Mouse (Mus musculus): ENCODE measurements around the gene Tmem216. TPM values are rescaled to one million over a fixed set of nuclear protein-coding genes. Genes with fewer than 3 reads are reported as not detected.

Gene Tmem216
- polyA plus RNA-seq, 1 experiment, result 8.5 TPM

DNA sequence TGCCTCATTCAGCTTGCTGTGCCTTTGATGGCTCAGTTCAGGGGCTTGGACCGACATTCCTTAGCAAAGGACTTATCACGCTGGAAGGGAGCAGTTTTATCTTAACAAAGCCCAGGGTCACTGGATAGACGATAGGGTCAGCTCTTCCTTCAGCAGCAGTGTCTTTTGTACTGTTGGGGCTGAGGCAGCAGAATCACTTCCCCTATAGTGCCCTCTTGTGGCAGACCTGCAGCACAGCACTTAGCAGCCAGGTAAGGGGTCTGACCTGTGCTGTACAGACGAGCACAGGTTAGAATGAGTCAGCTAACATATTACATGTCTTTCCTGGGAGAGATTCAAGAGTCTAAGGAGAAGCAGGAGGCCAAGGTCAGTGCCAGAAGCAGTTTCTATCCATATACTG, 53.5 kb downstream of the Tmem216 start:
- Histone ChIP-seq H3K36me3 (ENCODE audit: control insufficient read depth, insufficient read depth, low read length) (peaks cover 29% of the 10 kb centered on the region), H3K27ac (ENCODE audit: insufficient read depth, low read length) (no peak overlapping the region), H3K4me3 (ENCODE audit: extremely low read depth, insufficient read depth, insufficient read length) (no peak overlapping the region), H3K4me1 (ENCODE audit: control insufficient read depth, insufficient read depth, insufficient read length) (no peaks in the 10 kb centered on the region), H3K27me3 (ENCODE audit: control insufficient read depth, insufficient read depth, low read length) (no peaks in the 10 kb centered on the region)
- WGBS, result 27% methylated on average over 4 of the region's 4 CpGs
- TF ChIP-seq POLR2A (IDR thresholded peaks at IDR 0.05; ENCODE audit: low read depth, low read length) (no peak), CTCF (IDR thresholded peaks at IDR 0.05; ENCODE audit: extremely low read depth, insufficient read depth, insufficient read length, insufficient replicate concordance) (peak; percentile 71; the same call in 1 of the 2 replicates)
- peak in 1 of 2 experiments; percentile 30 for DNase-seq (ENCODE audit: low read depth in 1 of 2, low spot score in 2 of 2)

DNA sequence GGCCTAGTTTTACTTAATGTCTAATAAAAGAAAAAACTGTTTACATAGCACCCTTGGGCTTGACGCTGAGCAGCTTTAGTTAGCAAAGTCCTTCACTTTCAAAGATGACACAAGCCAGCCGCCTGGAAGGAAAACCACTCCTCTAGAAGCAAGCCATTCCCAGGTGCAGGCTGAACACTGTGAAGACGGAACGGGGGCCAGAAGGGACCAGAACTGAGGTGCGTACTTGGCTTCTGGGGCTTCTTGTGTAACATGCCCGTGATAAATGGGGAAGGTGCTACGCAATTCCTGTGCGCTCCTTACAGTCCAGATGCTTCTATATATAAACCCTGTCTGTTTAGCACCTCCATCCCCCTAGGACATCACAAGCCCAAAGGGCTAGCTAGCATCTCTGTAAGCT, 55.5 kb downstream of the Tmem216 start:
- Histone ChIP-seq H3K27me3 (ENCODE audit: control insufficient read depth, insufficient read depth, low read length) (no peaks in the 10 kb centered on the region), H3K4me1 (ENCODE audit: control insufficient read depth, insufficient read depth, insufficient read length) (no peaks in the 10 kb centered on the region), H3K4me3 (ENCODE audit: extremely low read depth, insufficient read depth, insufficient read length) (no peak overlapping the region), H3K36me3 (ENCODE audit: control insufficient read depth, insufficient read depth, low read length) (peaks cover 26% of the 10 kb centered on the region), H3K27ac (ENCODE audit: insufficient read depth, low read length) (no peak overlapping the region)
- no peak for TF ChIP-seq CTCF (IDR thresholded peaks at IDR 0.05; ENCODE audit: extremely low read depth, insufficient read depth, insufficient read length, insufficient replicate concordance)
- TF ChIP-seq POLR2A (IDR thresholded peaks at IDR 0.05; ENCODE audit: low read depth, low read length), result no peak
- 95% methylated on average over 8 of the region's 8 CpGs for WGBS
- no peak for DNase-seq (ENCODE audit: low read depth in 1 of 2, low spot score in 2 of 2)

DNA sequence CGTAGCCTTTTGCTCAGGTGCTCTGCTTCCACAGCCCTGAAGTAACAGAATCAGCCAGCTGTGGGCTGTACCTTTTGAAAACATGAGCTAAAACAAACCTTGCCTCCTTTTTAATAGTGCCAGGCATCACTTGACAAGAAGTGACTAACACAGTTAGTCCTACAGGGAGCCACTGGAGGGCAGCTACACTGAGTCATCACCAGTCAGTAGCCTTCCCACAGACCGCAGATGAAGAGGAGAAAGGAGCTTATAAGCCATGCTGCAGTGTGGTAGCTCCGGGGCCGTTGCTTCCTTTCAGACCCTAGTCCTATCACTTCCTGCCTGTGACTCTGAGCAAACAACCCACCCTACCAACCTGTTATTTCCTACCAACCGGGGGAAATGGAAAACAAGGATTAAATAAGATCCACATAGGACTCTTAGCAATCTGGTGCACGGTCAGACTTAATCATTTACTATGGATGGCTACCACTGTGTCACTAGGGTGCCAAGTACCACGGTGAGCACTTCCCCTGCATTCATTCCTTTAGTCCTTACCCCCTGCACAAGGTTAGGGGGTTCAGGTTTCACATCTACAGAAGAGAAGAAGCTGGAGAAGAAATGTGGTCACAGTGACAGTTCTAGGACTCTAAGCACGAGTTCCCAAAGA, 58.4 kb downstream of the Tmem216 start:
- TF ChIP-seq CTCF (IDR thresholded peaks at IDR 0.05; ENCODE audit: extremely low read depth, insufficient read depth, insufficient read length, insufficient replicate concordance), result no peak
- 32% methylated on average over 8 of the region's 8 CpGs for whole genome bisulfite sequencing
- Histone ChIP-seq H3K27ac (ENCODE audit: insufficient read depth, low read length) (no peak overlapping the region), H3K27me3 (ENCODE audit: control insufficient read depth, insufficient read depth, low read length) (no peaks in the 10 kb centered on the region), H3K36me3 (ENCODE audit: control insufficient read depth, insufficient read depth, low read length) (peaks cover 22% of the 10 kb centered on the region), H3K4me3 (ENCODE audit: extremely low read depth, insufficient read depth, insufficient read length) (no peak overlapping the region), H3K4me1 (ENCODE audit: control insufficient read depth, insufficient read depth, insufficient read length) (no peaks in the 10 kb centered on the region)
- no peak for DNase-seq (ENCODE audit: low read depth in 1 of 2, low spot score in 2 of 2)

DNA sequence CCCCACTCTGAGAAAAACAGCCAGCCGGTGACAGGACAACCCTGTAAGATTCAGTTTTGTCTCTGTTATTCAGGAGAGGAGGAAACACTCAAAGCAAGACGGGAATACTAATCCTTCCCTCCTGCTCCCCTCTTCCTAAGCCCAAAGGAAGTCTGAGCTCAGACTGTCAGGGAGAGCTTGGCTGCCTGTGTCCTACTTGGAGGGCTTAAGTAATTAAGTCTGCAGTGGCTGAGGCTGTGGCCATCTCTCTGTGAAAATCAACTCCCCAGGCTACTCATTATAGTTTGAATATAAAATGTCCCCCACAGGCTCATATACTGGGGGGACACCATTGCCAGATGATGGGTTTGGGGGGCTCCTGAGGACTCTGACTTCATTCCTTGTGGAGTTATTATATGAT, 59.1 kb downstream of the Tmem216 start:
- H3K4me1 ChIP-seq (ENCODE audit: control insufficient read depth, insufficient read depth, insufficient read length), result no peaks in the 10 kb centered on the region
- peaks cover 22% of the 10 kb centered on the region for H3K36me3 ChIP-seq (ENCODE audit: control insufficient read depth, insufficient read depth, low read length)
- WGBS, result 83% methylated on average over 2 of the region's 2 CpGs
- no peak for DNase-seq (ENCODE audit: low read depth in 1 of 2, low spot score in 2 of 2)
- H3K27ac ChIP-seq (ENCODE audit: insufficient read depth, low read length), result no peak overlapping the region
- H3K4me3 ChIP-seq (ENCODE audit: extremely low read depth, insufficient read depth, insufficient read length), result no peak overlapping the region
- TF ChIP-seq CTCF (IDR thresholded peaks at IDR 0.05; ENCODE audit: extremely low read depth, insufficient read depth, insufficient read length, insufficient replicate concordance) (no peak), POLR2A (IDR thresholded peaks at IDR 0.05; ENCODE audit: low read depth, low read length) (no peak)
- H3K27me3 ChIP-seq (ENCODE audit: control insufficient read depth, insufficient read depth, low read length), result no peaks in the 10 kb centered on the region

DNA sequence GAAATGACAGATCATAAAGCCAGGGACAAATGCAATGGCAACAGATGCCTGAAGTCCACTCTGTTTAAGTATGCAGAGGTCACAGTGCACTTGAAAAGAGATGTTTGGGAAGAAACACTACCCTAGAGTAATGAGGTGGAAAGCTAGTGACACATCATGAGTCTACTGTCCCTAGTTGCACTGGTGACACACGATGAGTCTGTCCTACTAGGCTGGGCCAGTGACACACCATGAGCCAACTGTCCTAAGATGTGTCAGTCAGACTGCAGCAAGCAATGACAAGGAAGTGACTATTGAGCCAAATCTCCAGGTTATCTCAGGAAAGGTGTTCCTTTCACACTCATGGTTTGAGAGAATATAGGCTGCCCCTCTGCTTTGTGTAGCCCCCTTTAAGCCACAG, 60.4 kb downstream of the Tmem216 start:
- Histone ChIP-seq H3K27ac (ENCODE audit: insufficient read depth, low read length) (no peak overlapping the region), H3K27me3 (ENCODE audit: control insufficient read depth, insufficient read depth, low read length) (no peaks in the 10 kb centered on the region), H3K4me3 (ENCODE audit: extremely low read depth, insufficient read depth, insufficient read length) (no peak overlapping the region), H3K4me1 (ENCODE audit: control insufficient read depth, insufficient read depth, insufficient read length) (no peaks in the 10 kb centered on the region), H3K36me3 (ENCODE audit: control insufficient read depth, insufficient read depth, low read length) (peaks cover 12% of the 10 kb centered on the region)
- TF ChIP-seq POLR2A (IDR thresholded peaks at IDR 0.05; ENCODE audit: low read depth, low read length) (no peak), CTCF (IDR thresholded peaks at IDR 0.05; ENCODE audit: extremely low read depth, insufficient read depth, insufficient read length, insufficient replicate concordance) (no peak)
- no peak for DNase-seq (ENCODE audit: low read depth in 1 of 2, low spot score in 2 of 2)
- 97% methylated on average over 1 of the region's 1 CpGs for WGBS

DNA sequence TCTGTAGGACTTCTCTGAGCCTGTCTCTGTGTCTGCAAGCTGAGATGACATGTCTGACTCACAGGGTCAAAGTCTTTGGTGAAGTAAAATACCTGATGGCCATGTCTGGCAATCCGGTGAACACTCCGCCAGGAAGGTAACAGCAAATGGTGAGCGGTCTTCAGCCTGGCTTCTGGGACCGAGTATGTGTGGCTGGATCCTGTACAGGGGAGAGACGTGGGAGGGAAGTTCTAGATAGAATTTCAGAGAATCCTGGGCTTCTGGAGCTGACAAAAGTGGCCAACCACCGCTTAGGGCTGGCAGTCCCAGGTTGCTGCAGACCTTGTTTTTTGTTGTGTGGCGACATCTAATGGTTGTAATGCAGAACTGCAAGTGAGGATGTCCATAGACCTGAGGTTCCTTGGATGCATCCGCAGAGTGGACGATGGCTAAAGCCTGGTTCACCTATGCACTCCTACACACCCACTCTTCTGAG, 69.7 kb downstream of the Tmem216 start:
- peak; percentile 19 to 20 for DNase-seq (ENCODE audit: low read depth in 1 of 2, low spot score in 2 of 2)
- TF ChIP-seq CTCF (IDR thresholded peaks at IDR 0.05; ENCODE audit: extremely low read depth, insufficient read depth, insufficient read length, insufficient replicate concordance) (peak; percentile 67; the same call in 1 of the 2 replicates), POLR2A (IDR thresholded peaks at IDR 0.05; ENCODE audit: low read depth, low read length) (no peak)
- H3K4me1 ChIP-seq (ENCODE audit: control insufficient read depth, insufficient read depth, insufficient read length), result no peaks in the 10 kb centered on the region
- H3K27me3 ChIP-seq (ENCODE audit: control insufficient read depth, insufficient read depth, low read length), result no peaks in the 10 kb centered on the region
- no peak overlapping the region for H3K27ac ChIP-seq (ENCODE audit: insufficient read depth, low read length)
- no peaks in the 10 kb centered on the region for H3K36me3 ChIP-seq (ENCODE audit: control insufficient read depth, insufficient read depth, low read length)
- H3K4me3 ChIP-seq (ENCODE audit: extremely low read depth, insufficient read depth, insufficient read length), result no peak overlapping the region
- WGBS, result 27% methylated on average over 9 of the region's 9 CpGs

Other genes with a start within 250 kb of the Tmem216 start
- gene Syt7, start 167.1 kb downstream of the Tmem216 start, polyA plus RNA-seq (2012; rRNA removed), result 0.29 and 0.31 TPM in 2 replicates
- 0.11 and 0.16 TPM in 2 replicates for gene Lrrc10b, start 98.8 kb downstream of the Tmem216 start, polyA plus RNA-seq (2012; rRNA removed)
- 0.55 and 1.2 TPM in 2 replicates for gene Ppp1r32, start 73.3 kb downstream of the Tmem216 start, polyA plus RNA-seq (2012; rRNA removed)
- 39.9 and 42.3 TPM in 2 replicates for gene Cpsf7, start 31.0 kb downstream of the Tmem216 start, polyA plus RNA-seq (2012; rRNA removed)
- 16.9 and 20.1 TPM in 2 replicates for gene Sdhaf2, start 30.1 kb downstream of the Tmem216 start, polyA plus RNA-seq (2012; rRNA removed)
- 214 and 230 TPM in 2 replicates for gene Cyb561a3, start 20.9 kb upstream of the Tmem216 start, polyA plus RNA-seq (2012; rRNA removed)
- 7.3 and 8.6 TPM in 2 replicates for gene Tmem138, start 21.1 kb upstream of the Tmem216 start, polyA plus RNA-seq (2012; rRNA removed)
- gene Ddb1, start 49.1 kb upstream of the Tmem216 start, polyA plus RNA-seq (2012; rRNA removed), result 53.3 and 59.0 TPM in 2 replicates
- gene Tkfc, start 49.4 kb upstream of the Tmem216 start, polyA plus RNA-seq (2012; rRNA removed), result 4.6 and 5.4 TPM in 2 replicates
- 0.07 and 0.21 TPM in 2 replicates for gene Vwce, start 78.0 kb upstream of the Tmem216 start, polyA plus RNA-seq (2012; rRNA removed)
- not detected in 2 replicates for gene Pga5, start 121.8 kb upstream of the Tmem216 start, polyA plus RNA-seq (2012; rRNA removed)
- gene Vps37c, start 132.5 kb upstream of the Tmem216 start, polyA plus RNA-seq (2012; rRNA removed), result 19.7 and 22.0 TPM in 2 replicates
- 35.2 and 41.1 TPM in 2 replicates for gene Cd5, start 182.8 kb upstream of the Tmem216 start, polyA plus RNA-seq (2012; rRNA removed)